Mouse (Mus musculus): Measurements from ENCODE around the gene Car9.

DNA sequence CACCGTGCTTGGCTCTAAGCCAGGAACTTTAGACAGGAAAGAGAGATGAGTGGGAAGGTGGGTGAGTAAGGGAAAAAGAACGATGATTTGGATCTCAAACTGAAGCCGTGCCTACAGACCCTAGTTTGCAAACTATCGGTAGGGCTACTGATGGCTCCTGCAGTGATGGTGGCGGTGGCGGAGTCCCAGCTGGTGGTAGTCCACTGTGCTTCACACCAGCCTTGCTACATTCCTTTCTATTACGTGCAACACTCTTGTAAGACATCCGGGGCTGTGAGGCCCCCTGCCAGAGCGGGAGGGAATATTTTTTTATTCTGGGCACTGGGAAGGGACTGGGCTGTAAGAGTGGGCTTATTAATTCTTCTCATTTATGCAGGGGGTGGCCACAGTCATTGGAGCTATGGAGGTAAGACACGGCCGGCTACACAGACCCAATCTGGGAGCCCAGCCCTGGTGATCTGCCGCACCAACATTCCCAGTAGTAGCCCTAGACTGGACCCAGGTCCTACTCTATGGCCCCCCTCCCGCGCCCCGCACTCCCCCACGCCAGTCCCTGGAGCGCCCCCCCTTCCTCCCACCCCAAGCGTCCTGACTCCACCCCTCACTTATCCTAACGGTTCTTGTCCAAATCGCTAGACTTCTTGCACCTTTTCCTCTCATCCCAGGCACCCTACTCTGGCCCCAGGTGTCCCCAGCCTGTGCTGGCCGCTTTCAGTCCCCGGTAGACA lies 1.3 kb downstream of the Car9 start:
- no peak for TF ChIP-seq CTCF (IDR thresholded peaks at IDR 0.05; ENCODE audit: insufficient read depth, low read depth, low read length)
- no peak for TF ChIP-seq POLR2A (IDR thresholded peaks at IDR 0.05; ENCODE audit: insufficient read depth, low read depth, low read length)

Measured in olfactory bulb, adult 2 months (tissue).